Mouse (Mus musculus): ENCODE results near the gene Gm32717. TPM values are rescaled to one million over a fixed set of nuclear protein-coding genes. Genes with fewer than 3 reads are reported as not detected.

The Gm32717 gene
- polyA plus RNA-seq, 1 experiment from 2014 or later = 0.10 TPM

Other genes starting within 250 kb of the Gm32717 start
- gene Mdm1, start 99.0 kb downstream of the Gm32717 start, polyA plus RNA-seq (2016; fragmentation: Nextera tagmentation; extraction: Ambion mirVana) = 44.4 and 57.3 TPM in 2 replicates
- gene Il22, start 35.8 kb downstream of the Gm32717 start, polyA plus RNA-seq (2016; fragmentation: Nextera tagmentation; extraction: Ambion mirVana) = not detected in 2 replicates
- 0.10 TPM in 1 of 2 replicates, not detected in the other for gene Gm32802, start 17.9 kb upstream of the Gm32717 start, polyA plus RNA-seq (2016; fragmentation: Nextera tagmentation; extraction: Ambion mirVana)
- not detected in 2 replicates for gene Iltifb, start 54.3 kb upstream of the Gm32717 start, polyA plus RNA-seq (2016; fragmentation: Nextera tagmentation; extraction: Ambion mirVana)
- not detected in 2 replicates for gene Gm9040, start 86.2 kb upstream of the Gm32717 start, polyA plus RNA-seq (2016; fragmentation: Nextera tagmentation; extraction: Ambion mirVana)
- not detected in 2 replicates for gene Gm9044, start 91.6 kb upstream of the Gm32717 start, polyA plus RNA-seq (2016; fragmentation: Nextera tagmentation; extraction: Ambion mirVana)
- not detected in 2 replicates for gene Gm9045, start 97.1 kb upstream of the Gm32717 start, polyA plus RNA-seq (2016; fragmentation: Nextera tagmentation; extraction: Ambion mirVana)
- not detected in 2 replicates for gene Gm9046, start 102.5 kb upstream of the Gm32717 start, polyA plus RNA-seq (2016; fragmentation: Nextera tagmentation; extraction: Ambion mirVana)
- gene Gm9048, start 107.9 kb upstream of the Gm32717 start, polyA plus RNA-seq (2016; fragmentation: Nextera tagmentation; extraction: Ambion mirVana) = not detected in 2 replicates
- not detected in 2 replicates for gene Gm9049, start 113.3 kb upstream of the Gm32717 start, polyA plus RNA-seq (2016; fragmentation: Nextera tagmentation; extraction: Ambion mirVana)
- gene Ifng, start 200.3 kb upstream of the Gm32717 start, polyA plus RNA-seq (2016; fragmentation: Nextera tagmentation; extraction: Ambion mirVana) = not detected in 2 replicates